12 mouse cellular contexts compared by ENCODE assay signal in the genomic region with DNA sequence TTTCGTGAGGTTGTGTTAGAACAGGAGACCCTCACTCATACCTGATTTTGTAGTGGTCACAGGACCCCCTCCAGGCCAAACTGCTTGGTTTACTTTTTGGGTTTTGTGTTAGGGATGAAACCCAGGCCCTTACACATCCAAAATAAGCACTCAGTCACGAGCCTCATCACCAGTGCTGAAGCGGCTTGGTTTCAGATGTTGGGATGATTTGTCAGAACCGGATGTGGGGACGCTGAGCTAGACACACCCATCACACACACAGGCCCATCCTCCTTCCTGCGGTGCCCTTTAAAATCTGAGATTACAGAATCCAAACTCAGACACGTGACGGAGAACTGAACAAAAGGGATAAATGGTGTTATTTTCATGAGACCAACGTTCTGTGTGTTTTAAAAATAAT. TPM values are rescaled to one million over a fixed set of nuclear protein-coding genes. Genes with fewer than 3 reads are reported as not detected.
DNase-seq lines count a peak whose midpoint lies in the region; ATAC-seq and TF ChIP-seq lines count a peak whose summit lies in the region.
"Had no signal": no experiment of that assay in that cellular context is flagged by ENCODE, and none has a peak within 500 bp of the region (broad histone marks: within the 10 kb centered on the region; RNA-seq: fewer than 3 reads in every experiment).

No protein-coding gene starts in this region.

- peaks cover 11% of the 10 kb centered on the region for H3K4me1 ChIP-seq in kidney, embryonic 15.5 days
- H3K4me1 ChIP-seq in kidney, adult 2 months (ENCODE audit: control insufficient read depth, insufficient read depth, low read length) = no peaks in the 10 kb centered on the region
- H3K4me1 ChIP-seq in ES-E14 (ENCODE audit: control insufficient read depth in 2 of 2, insufficient read depth in 2 of 2, low read length in 2 of 2, poor library complexity in 1 of 2) = peaks cover 0 to 8% of the 10 kb centered on the region in 2 experiments; a peak in 2 of 4 replicates
- H3K4me1 ChIP-seq in liver, embryonic 14.5 days (replicated peaks; ENCODE audit: control insufficient read depth in 2 of 2, insufficient read depth in 2 of 2, low read length in 1 of 2) = peaks cover 5 to 13% of the 10 kb centered on the region in 2 experiments; a peak in 3 of 4 replicates

- peaks cover 45% of the 10 kb centered on the region for H3K36me3 ChIP-seq in kidney, embryonic 15.5 days
- no peaks in the 10 kb centered on the region for H3K36me3 ChIP-seq in kidney, adult 2 months (ENCODE audit: control insufficient read depth, insufficient read depth, low read length)
- peaks cover 26% of the 10 kb centered on the region for H3K36me3 ChIP-seq in ES-E14 (ENCODE audit: control insufficient read depth, insufficient read depth, low read length, poor library complexity, severe bottlenecking)
- H3K36me3 ChIP-seq in liver, embryonic 14.5 days (replicated peaks; ENCODE audit: control insufficient read depth, insufficient read depth, low read depth) = peaks cover 31% of the 10 kb centered on the region

- peak overlapping the region; percentile 83; the same call in 1 of the 2 replicates for H3K4me2 ChIP-seq in kidney, embryonic 15.5 days
- H3K4me2 ChIP-seq in liver, embryonic 14.5 days (ENCODE audit: low read depth) = peak overlapping the region; percentile 89

- no peaks in the 10 kb centered on the region for H3K9me3 ChIP-seq in kidney, embryonic 15.5 days (replicated peaks)
- H3K9me3 ChIP-seq in ES-E14 (ENCODE audit: control insufficient read depth, insufficient read depth, low read depth, low read length) = no peaks in the 10 kb centered on the region
- H3K9me3 ChIP-seq in liver, embryonic 14.5 days (ENCODE audit: control insufficient read depth, low read length) = no peaks in the 10 kb centered on the region
- H3K9me3 ChIP-seq: heart, embryonic 15.5 days had no signal

- no peak for DNase-seq in kidney, adult 2 months
- DNase-seq in ES-E14 (ENCODE audit: low read depth, low spot score) = no peak
- no peak for DNase-seq in liver, embryonic 14.5 days (ENCODE audit: low read depth in 3 of 3, low spot score in 3 of 3)
- DNase-seq in Muller cell, postnatal 12 days (ENCODE audit: inconsistent ontology term) = no peak
- no peak for DNase-seq in adrenal gland, postnatal 14 days
- no peak for DNase-seq in gastrocnemius, adult 8-10 months (ENCODE audit: low spot score in 2 of 2)
- DNase-seq: cerebellum, postnatal 36 days; kidney, postnatal 36 days had no signal

- no peaks in the 10 kb centered on the region for H3K27me3 ChIP-seq in kidney, embryonic 15.5 days
- H3K27me3 ChIP-seq in kidney, adult 2 months (replicated peaks; ENCODE audit: control insufficient read depth, insufficient read depth, low read length) = no peaks in the 10 kb centered on the region
- H3K27me3 ChIP-seq in liver, embryonic 14.5 days (ENCODE audit: control insufficient read depth, insufficient read depth, low read length) = no peaks in the 10 kb centered on the region
- H3K27me3 ChIP-seq: heart, embryonic 15.5 days; limb, embryonic 15.5 days had no signal

- no peak for TF ChIP-seq CTCF in kidney, adult 2 months (conservative IDR thresholded peaks at IDR 0.05; ENCODE audit: insufficient read depth, insufficient read length, low read depth, low read length)
- no peak for TF ChIP-seq CTCF in liver, embryonic 14.5 days (IDR thresholded peaks at IDR 0.05; ENCODE audit: low read depth)

- in situ Hi-C loops in ES-E14 (cut with MboI; ENCODE audit: low sequenced_read_pairs in 2 of 2, unreplicated experiment in 2 of 2) = loop anchor here in 1 of 2 experiments (5.0 kb wide), 1 partner anchor 147 kb away; no protein-coding TSS in a partner anchor

- TF ChIP-seq EP300 in liver, embryonic 14.5 days (IDR thresholded peaks at IDR 0.05; ENCODE audit: low read depth) = no peak

- 92% methylated on average over 9 of the region's 9 CpGs for WGBS in kidney, embryonic 15.5 days
- WGBS in kidney, adult 2 months = 92% methylated on average over 9 of the region's 9 CpGs
- WGBS in liver, embryonic 14.5 days (ENCODE audit: insufficient replicate concordance) = 65% methylated on average over 9 of the region's 9 CpGs

- no peak overlapping the region for H3K27ac ChIP-seq in kidney, embryonic 15.5 days
- no peak overlapping the region for H3K27ac ChIP-seq in kidney, adult 2 months (ENCODE audit: insufficient read depth, low read depth, low read length)
- no peak overlapping the region for H3K27ac ChIP-seq in ES-E14 (ENCODE audit: insufficient read depth, low read depth, low read length, poor library complexity, severe bottlenecking)
- H3K27ac ChIP-seq in liver, embryonic 14.5 days = no peak overlapping the region
- H3K27ac ChIP-seq: heart, embryonic 15.5 days; limb, embryonic 15.5 days had no signal

- H3K4me3 ChIP-seq in kidney, embryonic 15.5 days (replicated peaks) = 0 out of 2 replicates have a peak overlapping the region, but pooled peaks have one; percentile 66
- H3K4me3 ChIP-seq in kidney, adult 2 months (ENCODE audit: insufficient read depth, low read depth, low read length) = no peak overlapping the region
- H3K4me3 ChIP-seq in ES-E14 (ENCODE audit: insufficient read depth in 1 of 2, low read depth in 1 of 2, low read length in 2 of 2, poor library complexity in 1 of 2, severe bottlenecking in 1 of 2) = peak overlapping the region; percentile 15 to 39; a peak in 3 of 4 replicates
- H3K4me3 ChIP-seq in liver, embryonic 14.5 days (ENCODE audit: insufficient read depth in 1 of 2, low read depth in 2 of 2, low read length in 2 of 2) = 0 out of 4 replicates have a peak overlapping the region, but pooled peaks of 1 of the 2 experiments have one; percentile 5

- no peak for TF ChIP-seq POLR2A in kidney, adult 2 months (IDR thresholded peaks at IDR 0.05; ENCODE audit: low read depth, low read length)

- no peak for ATAC-seq in kidney, embryonic 15.5 days (replicated peaks; ENCODE audit: low FRiP score)
- peak; percentile 68 for ATAC-seq in CD4-positive, CD25-positive, alpha-beta regulatory T cell, adult 4 months
- ATAC-seq in liver, embryonic 14.5 days (ENCODE audit: insufficient read depth) = no peak

- no peak overlapping the region for H3K9ac ChIP-seq in kidney, embryonic 15.5 days
- peak overlapping the region; percentile 53; the same call in 1 of the 2 replicates for H3K9ac ChIP-seq in ES-E14 (ENCODE audit: insufficient read depth, low read depth, low read length, poor library complexity, severe bottlenecking)
- H3K9ac ChIP-seq in liver, embryonic 14.5 days (replicated peaks) = no peak overlapping the region

TF ChIP-seq in ES-E14, 5 proteins besides CTCF, POLR2A, EP300 and RAD21:
- TF ChIP-seq HCFC1 (IDR thresholded peaks at IDR 0.05; ENCODE audit: borderline replicate concordance, insufficient read depth, low read length) = no peak
- no peak for TF ChIP-seq MAFK (IDR thresholded peaks at IDR 0.05; ENCODE audit: insufficient read depth, low read depth, low read length)
- TF ChIP-seq CHD2 (IDR thresholded peaks at IDR 0.05; ENCODE audit: low read depth, low read length) = no peak
- no peak for TF ChIP-seq ZC3H11A (IDR thresholded peaks at IDR 0.05; ENCODE audit: borderline replicate concordance, low read depth, low read length)
- no peak for TF ChIP-seq ZNF384 (IDR thresholded peaks at IDR 0.05; ENCODE audit: low read depth, low read length)

RNA-seq across cellular contexts. Expression of a gene that starts 1.4 kb away (rescaled TPM):
- 95.7 and 96.9 TPM in 2 replicates for polyA plus RNA-seq in kidney, embryonic 15.5 days (2015; fragmentation: Nextera tagmentation; extraction: Ambion mirVana)
- 15.6 and 17.2 TPM in 2 replicates for polyA plus RNA-seq in kidney, adult 2 months (2012; rRNA removed)
- polyA plus RNA-seq in CD4-positive, CD25-positive, alpha-beta regulatory T cell, adult 4 months (2017; shearing (Covaris generic)) = 100 to 1,000 TPM in 1 of 2 experiments, 10 to 100 TPM in 1; 92.5 to 116 TPM
- total RNA-seq in ES-E14 (2012; rRNA removed) = 49.4 and 61.7 TPM in 2 replicates
- polyA plus RNA-seq in liver, embryonic 14.5 days (2012; rRNA removed) = 19.0 and 20.4 TPM in 2 replicates
- polyA plus RNA-seq in liver, embryonic 14.5 days (2014; fragmentation: Nextera tagmentation; extraction: Ambion mirVana) = 53.5 and 55.5 TPM in 2 replicates
- 20.1 and 24.9 TPM in 2 replicates for total RNA-seq in adrenal gland, postnatal 14 days (2021)
- 10 to 100 TPM; 26.1 to 41.4 (median 30.0) TPM for total RNA-seq in gastrocnemius, adult 8-10 months (2022)

RNA-seq across cellular contexts. Expression of a gene that starts 31.7 kb away (rescaled TPM):
- polyA plus RNA-seq in kidney, embryonic 15.5 days (2015; fragmentation: Nextera tagmentation; extraction: Ambion mirVana) = 211 and 228 TPM in 2 replicates
- polyA plus RNA-seq in kidney, adult 2 months (2012; rRNA removed) = 48.5 and 70.9 TPM in 2 replicates
- 100 to 1,000 TPM; 197 to 249 TPM for polyA plus RNA-seq in CD4-positive, CD25-positive, alpha-beta regulatory T cell, adult 4 months (2017; shearing (Covaris generic))
- 47.9 and 58.3 TPM in 2 replicates for total RNA-seq in ES-E14 (2012; rRNA removed)
- 33.5 and 61.0 TPM in 2 replicates for polyA plus RNA-seq in liver, embryonic 14.5 days (2012; rRNA removed)
- polyA plus RNA-seq in liver, embryonic 14.5 days (2014; fragmentation: Nextera tagmentation; extraction: Ambion mirVana) = 49.5 and 54.8 TPM in 2 replicates
- total RNA-seq in adrenal gland, postnatal 14 days (2021) = 152 and 153 TPM in 2 replicates
- 100 to 1,000 TPM; 518 to 669 (median 555) TPM for total RNA-seq in gastrocnemius, adult 8-10 months (2022)

RNA-seq across cellular contexts. Expression of a gene that starts 35.1 kb away (rescaled TPM):
- polyA plus RNA-seq in kidney, embryonic 15.5 days (2015; fragmentation: Nextera tagmentation; extraction: Ambion mirVana) = 8.4 and 8.7 TPM in 2 replicates
- 1.6 and 1.8 TPM in 2 replicates for polyA plus RNA-seq in kidney, adult 2 months (2012; rRNA removed)
- 1 to 10 TPM; 2.7 to 5.3 TPM for polyA plus RNA-seq in CD4-positive, CD25-positive, alpha-beta regulatory T cell, adult 4 months (2017; shearing (Covaris generic))
- total RNA-seq in ES-E14 (2012; rRNA removed) = 3.6 and 4.6 TPM in 2 replicates
- polyA plus RNA-seq in liver, embryonic 14.5 days (2012; rRNA removed) = 0.36 and 0.75 TPM in 2 replicates
- polyA plus RNA-seq in liver, embryonic 14.5 days (2014; fragmentation: Nextera tagmentation; extraction: Ambion mirVana) = 0.81 and 0.95 TPM in 2 replicates
- total RNA-seq in adrenal gland, postnatal 14 days (2021) = 4.3 and 5.6 TPM in 2 replicates
- 1 to 10 TPM; 2.6 to 5.9 (median 3.0) TPM for total RNA-seq in gastrocnemius, adult 8-10 months (2022)
